Mouse (Mus musculus): ENCODE results near the gene Eif2ak4.

GRCm38 (mm10) chr2:118371841-118372240 is 16.6 kb upstream of the Eif2ak4 start:
- TF ChIP-seq CTCF (IDR thresholded peaks at IDR 0.05; ENCODE audit: extremely low read depth, insufficient read length, insufficient replicate concordance, low read depth, low read length) (no peak), POLR2A (IDR thresholded peaks at IDR 0.05; ENCODE audit: low read depth, low read length) (no peak)

Data from small intestine, adult 2 months (tissue).